Mouse (Mus musculus) brain, embryonic 14.5 days (tissue): ENCODE data around the gene Prickle2. TPM values are rescaled to one million over a fixed set of nuclear protein-coding genes. Genes with fewer than 3 reads are reported as not detected.

ENCODE experiments used
- DNase-seq: peaks from one replicate; pipeline ENCODE4 v3.0.0-alpha.2; 2011; ENCODE audit warnings: low read depth
- CTCF ChIP-seq: fragments of 200-500 bp; IDR thresholded peaks from 2 replicates; pipeline ENCODE4 v1.5.1; 2012; ENCODE audit warnings: inconsistent platforms, mild to moderate bottlenecking, moderate library complexity, borderline replicate concordance; ENCODE audit not compliant: insufficient read depth, insufficient read length; ENCODE audit errors: extremely low read depth
- POLR2A ChIP-seq: fragments of 200-500 bp; IDR thresholded peaks from 2 replicates; pipeline ENCODE4 v1.6.1; 2012; ENCODE audit warnings: mild to moderate bottlenecking, inconsistent platforms, borderline replicate concordance; ENCODE audit not compliant: poor library complexity, insufficient read depth, insufficient read length, severe bottlenecking; ENCODE audit errors: extremely low read depth
- polyA plus RNA-seq: library from polyadenylated mRNA; depleted of rRNA; stranded (reverse); fragments of >200 nt; gene quantifications from 2 replicates; pipeline ENCODE4 v1.2.3, GENCODE M21; 2012

Prickle2 gene
- polyA plus RNA-seq, 1 experiment, result 17.8 TPM

DNA sequence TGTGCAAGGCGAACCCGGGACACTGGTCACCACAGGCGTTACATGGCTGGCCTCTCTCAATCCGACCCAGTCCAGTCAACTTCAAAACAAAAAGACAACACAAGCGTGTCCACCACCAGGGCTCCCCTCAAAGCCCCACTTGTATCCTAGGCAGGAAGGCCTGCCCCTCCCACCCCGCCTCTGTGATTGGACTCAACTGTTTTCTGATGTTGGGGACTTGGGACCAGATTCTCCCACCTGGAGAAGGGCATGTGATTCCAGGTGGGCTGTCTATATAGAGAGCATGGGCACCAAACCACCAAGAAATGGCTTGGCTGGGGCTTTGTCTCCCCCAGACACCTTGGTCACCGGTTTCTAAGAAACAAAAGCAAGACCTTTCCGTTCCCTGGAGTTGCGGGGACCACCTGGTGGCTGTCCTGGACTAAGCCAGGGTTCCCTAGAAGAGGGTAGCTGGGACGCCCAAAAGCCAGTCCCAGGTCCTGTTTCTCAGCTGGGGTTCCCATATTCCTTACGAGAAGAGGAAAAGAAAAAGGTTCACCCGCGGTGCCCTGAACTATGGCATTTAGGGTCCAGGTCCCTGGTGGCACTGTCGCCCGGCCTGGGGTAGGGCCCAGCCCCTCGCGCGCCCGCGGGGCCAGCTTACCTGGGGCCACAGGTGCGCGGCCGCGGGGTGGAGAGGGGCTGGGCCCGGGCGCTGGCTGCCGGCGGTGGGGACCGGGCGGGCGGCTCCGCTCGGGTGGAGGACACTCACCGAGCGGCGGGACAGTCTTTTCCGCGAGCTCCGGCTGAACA lies 406 bp downstream of the Prickle2 start:
- no peak for TF ChIP-seq POLR2A
- no peak for TF ChIP-seq CTCF
- DNase-seq, result peak; percentile 31

DNA sequence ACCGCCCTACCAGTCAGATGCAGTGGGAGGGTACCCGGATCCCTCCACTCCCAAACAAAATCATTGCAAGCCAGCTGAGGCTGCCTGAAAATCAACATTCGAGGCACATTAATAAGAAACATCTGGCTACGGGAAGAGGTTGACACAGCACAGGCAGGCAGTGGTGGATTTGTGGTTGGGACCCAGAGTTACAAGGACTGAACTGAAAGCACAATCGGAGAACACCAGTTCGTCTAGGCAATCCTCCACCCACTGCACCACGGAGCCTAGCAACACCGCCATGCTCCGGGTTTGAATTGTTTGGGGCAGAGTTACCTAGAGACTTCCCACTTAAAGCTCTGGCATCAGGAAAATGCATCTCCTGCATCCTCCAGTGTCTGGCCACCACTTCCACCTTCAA lies 1.1 kb downstream of the Prickle2 start:
- no peak for TF ChIP-seq POLR2A
- TF ChIP-seq CTCF, result no peak
- DNase-seq, result peak; percentile 53

DNA sequence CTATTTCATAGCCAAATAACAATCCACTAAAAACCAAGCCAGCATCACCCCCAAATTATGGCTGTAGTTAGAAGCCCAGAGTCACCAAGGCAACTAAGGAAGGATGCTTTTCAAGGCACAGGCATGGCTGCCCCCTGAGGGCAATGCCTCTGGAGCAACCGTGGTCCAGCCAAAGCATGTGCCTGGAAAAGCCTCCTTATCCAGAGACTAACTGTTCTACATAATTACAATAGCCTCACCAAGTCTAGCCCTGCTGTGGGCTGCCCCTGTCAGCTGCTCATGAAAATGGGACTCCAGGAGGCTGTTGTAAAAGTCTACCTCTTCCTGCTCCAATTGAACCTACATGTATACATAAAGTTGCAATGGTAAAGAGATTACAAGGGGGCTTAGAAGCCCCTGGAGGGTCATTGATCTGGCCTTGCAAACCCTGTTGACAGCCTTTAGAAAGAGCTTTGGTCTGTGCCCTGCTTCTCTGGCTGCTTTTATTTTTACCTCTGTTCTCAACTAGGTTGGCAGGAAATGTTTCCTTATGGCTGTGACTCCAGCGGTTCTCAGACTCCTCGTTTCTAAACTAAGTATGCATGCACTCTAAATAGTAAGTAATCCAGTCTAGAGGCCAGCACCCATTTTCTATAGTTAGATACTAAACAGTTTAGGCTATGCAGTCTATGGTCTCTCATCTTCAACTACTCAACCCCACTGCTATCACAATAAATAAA lies 6.3 kb downstream of the Prickle2 start:
- TF ChIP-seq CTCF, result no peak
- TF ChIP-seq POLR2A, result no peak
- DNase-seq, result peak; percentile 55

DNA sequence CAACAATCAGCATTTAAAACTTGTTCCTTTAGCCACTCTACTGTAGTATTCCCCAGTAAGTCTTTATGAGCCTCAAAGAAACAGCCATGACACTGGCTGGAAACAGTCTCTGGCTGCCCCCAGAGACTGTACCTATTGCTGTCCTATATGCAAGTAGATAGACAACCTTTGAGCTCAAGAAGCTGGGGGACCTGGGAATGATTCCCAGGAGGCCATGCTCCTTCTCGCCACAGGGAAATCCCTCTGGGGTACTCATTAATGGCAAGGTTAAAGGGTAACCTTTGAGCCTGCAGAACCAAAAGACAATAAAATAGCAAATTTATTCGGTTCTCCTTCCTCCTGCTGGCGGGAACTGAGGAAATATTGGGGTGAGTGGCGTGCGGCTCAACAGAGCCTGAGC lies 8.1 kb downstream of the Prickle2 start:
- DNase-seq, result no peak
- no peak for TF ChIP-seq POLR2A
- no peak for TF ChIP-seq CTCF

DNA sequence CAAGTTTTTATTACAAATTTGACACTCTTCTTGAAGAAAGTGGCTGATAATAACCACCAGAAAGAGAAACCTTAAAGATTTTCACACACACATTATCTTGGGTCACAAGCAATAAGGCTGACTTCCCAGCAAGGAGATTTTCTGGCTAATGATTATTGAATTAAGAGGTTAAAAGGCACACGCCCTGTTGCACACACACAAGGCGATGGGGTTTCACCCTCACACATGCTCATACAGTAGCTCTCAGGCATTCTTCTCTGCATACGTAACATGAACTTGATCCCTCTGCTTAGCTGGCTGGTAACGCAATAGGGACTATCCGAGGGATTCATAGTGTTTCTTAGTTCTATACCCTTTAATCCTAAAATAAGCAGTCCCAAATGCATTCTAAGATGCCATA lies 18.6 kb downstream of the Prickle2 start:
- no peak for DNase-seq
- TF ChIP-seq CTCF (no peak), POLR2A (no peak)

DNA sequence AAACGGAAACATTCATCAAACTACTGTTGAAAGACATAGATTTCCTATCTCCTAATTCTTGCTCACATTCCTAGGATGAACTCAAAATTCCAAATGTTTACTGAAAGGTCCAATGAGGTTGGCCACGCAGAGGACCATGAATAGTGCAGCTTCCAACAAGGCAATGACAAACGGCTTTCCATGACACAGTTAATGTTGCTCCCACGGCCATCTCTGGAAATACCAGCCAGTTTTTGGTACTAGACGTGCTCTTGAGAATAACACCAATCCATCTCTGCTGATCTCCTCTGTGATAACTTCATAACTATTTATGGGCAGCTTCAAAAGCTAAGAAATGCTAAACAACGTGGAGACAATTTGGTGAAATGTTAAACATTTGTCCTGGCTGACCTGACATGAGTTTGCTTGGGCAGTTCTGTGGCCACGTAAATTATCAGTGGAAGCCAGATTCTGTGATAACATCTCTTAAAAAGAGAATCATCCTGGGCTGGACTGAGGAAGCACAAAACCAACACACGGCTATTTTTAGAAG lies 31.5 kb downstream of the Prickle2 start:
- no peak for TF ChIP-seq POLR2A
- DNase-seq, result no peak

DNA sequence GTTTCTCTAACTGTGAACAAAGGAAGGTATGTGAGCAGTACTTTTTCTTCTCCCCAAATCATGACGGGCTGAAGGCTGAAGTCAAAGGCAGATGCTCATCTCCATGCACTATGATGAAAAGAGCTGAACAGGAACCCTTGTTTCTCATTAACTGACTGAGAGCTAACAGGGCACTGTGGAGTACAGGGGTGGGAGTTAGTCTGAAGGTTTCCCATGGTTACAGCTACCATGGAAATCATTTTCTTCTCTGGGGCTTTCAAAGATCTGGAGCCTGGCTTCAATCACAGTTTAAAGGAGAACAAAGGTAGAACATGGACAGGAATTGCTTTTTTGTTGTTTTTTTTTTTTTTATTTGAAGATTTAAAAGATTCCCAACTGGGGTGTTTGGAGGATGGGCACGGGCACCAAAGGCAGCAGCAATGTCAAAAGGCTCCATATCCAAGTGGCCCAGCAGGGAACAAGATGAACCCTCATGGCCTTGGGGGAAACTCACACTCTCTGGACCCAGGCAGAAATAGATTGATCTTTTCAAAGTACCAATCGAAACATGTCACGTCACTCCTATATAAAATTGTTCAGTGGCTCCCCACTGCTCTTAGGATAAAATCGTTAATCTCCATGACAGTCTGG lies 35.3 kb downstream of the Prickle2 start:
- DNase-seq, result peak; percentile 66
- no peak for TF ChIP-seq POLR2A
- TF ChIP-seq CTCF, result no peak

DNA sequence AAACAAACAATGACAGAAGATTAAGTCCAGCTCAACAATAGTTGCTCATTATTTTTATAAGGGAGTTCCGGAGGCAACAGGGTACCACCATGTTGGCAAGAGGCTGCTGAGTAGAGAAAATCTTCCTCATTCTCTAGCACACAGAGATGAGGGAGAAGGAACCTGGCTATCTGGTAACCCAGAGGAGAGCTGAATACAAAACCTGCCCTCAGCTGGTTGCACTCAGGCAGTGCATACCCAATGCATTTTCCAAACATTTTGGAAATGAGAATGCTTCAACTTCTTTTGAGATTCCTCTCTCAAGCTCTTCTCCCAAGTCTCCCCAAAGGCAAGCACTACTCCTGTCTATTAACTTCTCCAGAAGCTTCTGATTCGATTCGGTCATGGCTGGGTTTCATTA lies 36.3 kb downstream of the Prickle2 start:
- DNase-seq, result no peak
- TF ChIP-seq POLR2A (no peak), CTCF (no peak)

DNA sequence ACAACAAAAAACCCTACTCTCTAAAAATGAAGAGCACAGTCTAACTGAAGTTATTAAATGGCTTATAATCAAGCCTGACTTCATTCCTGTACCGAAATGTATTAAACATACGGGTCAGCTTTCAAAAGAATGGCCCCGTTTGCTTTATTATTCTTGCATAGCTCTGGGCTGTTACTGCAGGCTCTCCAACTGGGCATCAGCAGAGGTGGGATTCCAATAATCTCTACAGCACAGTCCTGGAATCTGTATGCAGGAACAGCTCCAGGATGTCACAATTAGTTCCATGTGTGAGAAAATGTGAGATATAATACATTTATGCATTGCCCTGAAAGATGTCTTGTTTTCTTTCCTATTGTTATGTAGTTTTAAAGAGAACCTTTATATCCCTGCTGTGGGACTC lies 38.4 kb downstream of the Prickle2 start:
- no peak for DNase-seq
- no peak for TF ChIP-seq POLR2A
- TF ChIP-seq CTCF, result no peak

DNA sequence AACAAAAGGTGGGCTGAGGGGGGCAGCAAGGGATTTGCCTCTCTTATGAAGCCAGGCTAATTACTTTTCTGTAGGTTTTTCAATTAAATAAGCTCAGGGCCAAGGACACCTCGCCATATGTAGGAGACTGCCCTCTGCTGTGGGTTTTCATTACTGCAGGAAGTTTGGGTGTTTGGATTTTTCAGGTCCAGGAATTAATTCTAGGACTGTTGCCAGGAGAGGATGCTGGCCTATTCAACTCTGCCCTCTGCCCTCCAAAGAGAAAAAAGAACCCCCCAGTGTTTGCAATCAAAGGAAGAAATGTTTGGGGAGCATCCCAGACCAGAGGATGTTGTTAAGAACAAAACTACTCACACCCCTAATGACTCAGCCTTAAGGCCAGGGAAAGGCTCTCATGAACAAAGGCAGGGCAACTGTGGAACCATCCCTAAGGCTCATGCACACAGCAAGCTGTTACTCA lies 40.4 kb downstream of the Prickle2 start:
- peak; percentile 88 for DNase-seq
- TF ChIP-seq POLR2A (no peak), CTCF (peak; percentile 72; the same call in 1 of the 2 replicates)

DNA sequence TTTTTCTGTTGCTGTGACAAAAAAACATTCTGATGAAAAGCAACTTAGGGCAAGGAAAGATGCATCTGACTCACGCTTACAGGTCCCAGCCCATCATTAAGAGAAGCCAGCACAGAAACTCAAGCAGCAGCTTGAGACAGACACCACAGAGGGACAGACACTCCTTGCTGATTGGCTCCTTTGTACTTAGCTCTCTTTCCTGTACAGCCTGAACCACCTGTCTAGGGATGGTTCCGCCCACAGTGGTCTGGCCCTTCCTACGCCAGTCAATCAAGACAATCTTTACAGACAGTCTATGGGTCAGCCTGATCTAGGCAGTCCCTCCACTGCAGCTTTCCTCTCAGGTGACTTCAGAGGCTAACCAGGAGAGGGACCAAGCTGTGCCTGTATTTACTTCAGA lies 42.1 kb downstream of the Prickle2 start:
- TF ChIP-seq POLR2A (no peak), CTCF (no peak)
- no peak for DNase-seq

DNA sequence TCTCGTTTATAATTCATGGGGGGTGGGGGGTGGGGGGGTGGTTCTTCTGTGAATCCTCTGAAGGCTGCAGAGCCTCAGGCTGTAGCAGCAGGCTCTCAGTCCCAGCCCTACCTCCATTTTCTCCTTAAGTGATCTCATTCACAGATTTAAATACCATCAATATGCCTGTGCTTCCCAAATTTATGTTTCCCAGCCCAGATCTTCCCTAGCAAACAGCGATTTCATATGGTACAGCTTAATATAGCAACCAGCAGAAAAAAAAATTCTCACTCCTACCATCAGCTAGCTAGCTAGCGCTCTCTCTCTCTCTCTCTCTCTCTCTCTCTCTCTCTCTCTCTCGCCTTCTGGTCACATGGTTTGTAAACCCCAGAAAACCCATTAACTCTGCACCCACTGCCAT lies 42.5 kb downstream of the Prickle2 start:
- no peak for TF ChIP-seq CTCF
- TF ChIP-seq POLR2A, result no peak
- peak; percentile 44 for DNase-seq

DNA sequence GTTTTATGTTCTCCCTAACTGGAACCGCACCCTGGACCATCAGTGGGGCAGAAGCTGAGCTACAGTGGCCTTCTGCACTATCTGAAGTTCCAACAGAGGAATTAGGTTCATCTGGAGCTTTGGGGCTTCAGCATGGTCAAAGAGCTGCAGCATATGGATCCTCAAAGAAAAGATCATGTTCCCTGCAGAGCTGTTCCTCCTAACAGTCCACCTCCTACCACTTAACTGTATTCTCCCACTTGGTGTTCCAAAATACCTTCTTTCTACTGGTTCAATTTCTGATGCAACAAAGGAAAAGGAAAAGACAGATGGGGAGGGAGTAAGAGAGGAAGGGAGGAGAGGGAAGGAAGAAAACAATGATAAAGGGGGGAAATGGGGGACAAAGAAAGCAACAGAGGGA lies 56.9 kb downstream of the Prickle2 start:
- TF ChIP-seq POLR2A (no peak), CTCF (no peak)
- DNase-seq, result no peak

DNA sequence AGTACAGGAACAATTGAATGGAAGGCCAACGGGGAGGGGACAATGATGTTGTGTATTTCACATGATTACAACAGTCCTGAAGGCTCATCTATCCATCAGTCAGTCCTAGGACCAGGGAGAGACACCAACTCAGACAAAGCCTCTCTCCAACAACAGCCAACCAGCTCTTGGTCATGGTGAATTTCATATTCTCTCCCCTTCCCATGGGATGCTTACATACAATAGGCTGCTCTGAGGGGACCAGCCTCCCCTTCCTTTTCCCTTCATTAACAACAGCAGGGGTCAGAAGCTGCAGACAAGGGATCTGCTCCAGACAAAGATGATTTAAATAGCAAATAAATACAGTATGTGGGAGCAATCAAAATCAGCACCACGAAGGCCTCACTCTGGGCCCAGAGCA lies 57.4 kb downstream of the Prickle2 start:
- TF ChIP-seq CTCF (no peak), POLR2A (no peak)

DNA sequence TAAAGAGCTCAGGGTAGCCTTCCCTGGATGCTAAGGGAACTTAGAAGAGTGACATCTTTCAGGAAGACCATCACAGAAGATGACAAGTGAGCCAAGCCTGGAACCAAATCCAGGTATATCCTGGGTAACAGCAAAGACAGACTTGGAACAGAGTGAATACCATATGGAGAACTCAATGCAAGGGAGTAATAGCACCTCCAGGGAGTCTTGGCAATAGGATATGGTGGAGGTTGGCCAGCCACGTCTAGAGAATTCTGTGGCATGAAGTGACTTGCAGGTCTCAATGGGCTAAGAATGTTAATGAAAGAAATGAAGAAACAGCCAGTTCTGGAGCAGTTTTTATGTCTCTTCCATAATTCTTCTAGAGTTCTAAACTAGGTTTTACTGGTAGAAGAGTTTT lies 63.0 kb downstream of the Prickle2 start:
- no peak for DNase-seq
- no peak for TF ChIP-seq CTCF
- TF ChIP-seq POLR2A, result no peak

More for the DNA sequence above, 57.4 kb downstream of the Prickle2 start:
- DNase-seq, result peak; percentile 34
